Mouse (Mus musculus): ENCODE measurements around the gene Zfp385a.

DNA sequence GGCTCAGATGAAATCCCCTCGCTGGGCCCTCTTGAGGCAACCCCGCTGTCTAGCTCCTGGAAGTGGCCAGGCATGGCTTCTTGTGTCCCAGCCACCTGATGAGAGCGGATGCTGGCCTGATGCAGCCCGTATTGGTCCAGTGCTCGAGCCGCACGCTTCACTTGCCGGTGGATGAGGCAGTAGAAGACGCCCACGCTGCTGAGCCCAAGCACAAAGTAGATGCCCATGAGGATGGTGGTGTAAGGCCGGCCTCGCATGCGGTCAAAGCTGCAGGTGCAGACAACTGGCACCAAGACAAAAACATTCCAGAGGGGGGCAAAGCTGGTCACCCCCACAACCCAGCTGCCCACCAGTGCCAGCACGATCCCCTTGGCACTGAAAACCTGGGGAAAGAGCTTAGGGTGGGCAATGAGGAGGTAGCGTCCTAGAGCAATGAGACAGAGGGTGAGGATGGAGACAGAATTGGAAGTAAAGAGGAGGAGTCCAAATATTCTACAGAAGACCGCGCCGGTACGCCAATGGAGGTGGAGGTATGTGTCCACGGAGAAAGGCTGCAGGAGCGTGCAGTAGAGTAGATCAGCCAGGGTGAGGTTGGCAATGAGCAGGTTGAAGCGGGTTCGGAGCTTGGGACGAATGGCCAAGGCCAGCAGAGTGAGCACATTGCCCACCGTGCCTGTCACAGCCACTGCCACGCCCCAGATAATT lies 30.9 kb downstream of the Zfp385a start:
- TF ChIP-seq TCF12 (IDR thresholded peaks at IDR 0.05; ENCODE audit: low read depth, low read length): no peak
- TF ChIP-seq ZNF384 (IDR thresholded peaks at IDR 0.05; ENCODE audit: low read depth, low read length): no peak
- TF ChIP-seq SMC3 (IDR thresholded peaks at IDR 0.05; ENCODE audit: low read depth, low read length): no peak
- TF ChIP-seq UBTF (IDR thresholded peaks at IDR 0.05; ENCODE audit: borderline replicate concordance, insufficient read depth, low read depth, low read length): no peak
- no peak for TF ChIP-seq CTCF (IDR thresholded peaks at IDR 0.05 in 2 of 3, conservative IDR thresholded peaks at IDR 0.05 in 1 of 3; ENCODE audit: control insufficient read depth in 1 of 3, insufficient read depth in 1 of 3, low read depth in 2 of 3, low read length in 3 of 3, poor library complexity in 1 of 3, severe bottlenecking in 1 of 3)
- TF ChIP-seq MYC (IDR thresholded peaks at IDR 0.05; ENCODE audit: low read depth, low read length): no peak

All from MEL (cell line).